Mouse (Mus musculus): ENCODE measurements at regions not wholly inside any gene's neighbourhood (a gene's known extent, or its start where the extent isn't known, plus 50 kb on each side); places are given as distances from the start of the nearest gene placed in this dataset.

- no peak overlapping the region for H3K27ac ChIP-seq (ENCODE audit: insufficient read depth, low read length)
- no peak overlapping the region for H3K4me3 ChIP-seq (ENCODE audit: extremely low read depth, insufficient read depth, insufficient read length)
- H3K36me3 ChIP-seq (ENCODE audit: control insufficient read depth, insufficient read depth, low read length), result no peaks in the 10 kb centered on the region
- H3K27me3 ChIP-seq (ENCODE audit: control insufficient read depth, insufficient read depth, low read length), result no peaks in the 10 kb centered on the region
- no peak for TF ChIP-seq CTCF (IDR thresholded peaks at IDR 0.05; ENCODE audit: extremely low read depth, insufficient read depth, insufficient read length, insufficient replicate concordance)
- no peak for TF ChIP-seq POLR2A (IDR thresholded peaks at IDR 0.05; ENCODE audit: low read depth, low read length)
- DNase-seq (ENCODE audit: low read depth in 1 of 2, low spot score in 2 of 2), result no peak
- H3K4me1 ChIP-seq (ENCODE audit: control insufficient read depth, insufficient read depth, insufficient read length), result no peaks in the 10 kb centered on the region
- WGBS, result 86% methylated on average over 5 of the region's 5 CpGs
These were observed 52.6 kb upstream of the Aco1 start for GRCm38 (mm10) chr4:40090295-40090694.

Data from spleen, adult 2 months (tissue).